Mouse (Mus musculus): ENCODE data around the gene 1700009N14Rik. TPM values are rescaled to one million over a fixed set of nuclear protein-coding genes. Genes with fewer than 3 reads are reported as not detected.

Gene 1700009N14Rik
- total RNA-seq (2014; fragmentation: Nextera tagmentation) (not detected in 2 replicates), total RNA-seq (2017) (not detected in 2 replicates)

DNA sequence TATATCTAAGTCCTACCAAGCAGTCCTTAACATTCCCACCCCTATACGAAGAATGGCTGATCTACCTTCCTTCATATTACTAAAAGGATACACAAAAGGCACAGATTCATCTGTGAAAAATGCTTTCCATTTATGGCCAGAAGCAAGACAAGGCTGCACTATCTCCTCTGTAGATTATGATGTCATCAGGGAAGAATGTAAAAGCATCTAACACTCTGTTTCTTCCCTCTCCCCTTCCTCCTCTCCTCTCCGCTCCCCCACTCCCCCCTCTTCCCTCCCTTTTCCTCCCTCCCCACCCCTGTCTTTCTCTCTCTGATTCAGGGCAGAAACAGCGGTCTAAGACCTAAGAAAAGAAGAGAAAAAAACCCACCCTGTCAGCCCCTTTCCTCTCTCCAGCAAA is at the start of gene 1700009N14Rik:
Gene 1700009N14Rik (plus strand): TSS at position 227 of the 400 bp plus-strand sequence.
- no peak for ATAC-seq (replicated peaks; ENCODE audit: low FRiP score, low TSS enrichment, poor library complexity, severe bottlenecking)

- no peak for ATAC-seq (replicated peaks; ENCODE audit: low FRiP score, low TSS enrichment, poor library complexity, severe bottlenecking)
Observed at GRCm38 (mm10) chr4:39437870-39438367, 12.2 kb upstream of the 1700009N14Rik start.

DNA sequence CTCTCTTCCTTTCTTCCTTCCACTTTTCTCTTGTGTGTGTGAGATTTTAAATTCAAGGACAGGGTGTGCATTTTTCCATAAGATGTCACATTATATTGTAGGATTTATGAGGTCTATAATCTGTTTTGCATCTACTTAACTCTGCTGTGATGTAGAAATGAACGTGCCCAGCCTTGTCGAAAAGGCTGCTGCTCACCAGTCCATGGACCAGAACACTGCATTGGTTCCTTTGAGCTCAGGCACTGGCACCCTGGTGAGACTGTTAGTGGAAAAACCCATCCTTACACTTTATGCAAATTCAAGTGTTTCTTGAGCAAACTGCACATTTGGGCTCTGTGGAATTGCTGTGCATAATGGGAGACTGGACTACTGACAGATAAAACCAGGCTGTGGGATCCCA is 24.2 kb downstream of the 1700009N14Rik start:
- no peak for ATAC-seq (replicated peaks; ENCODE audit: low FRiP score, low TSS enrichment, poor library complexity, severe bottlenecking)

GRCm38 (mm10) chr4:39486393-39486792 is 36.3 kb downstream of the 1700009N14Rik start:
- no peak for ATAC-seq (replicated peaks; ENCODE audit: low FRiP score, low TSS enrichment, poor library complexity, severe bottlenecking)

- no peak for ATAC-seq (replicated peaks; ENCODE audit: low FRiP score, low TSS enrichment, poor library complexity, severe bottlenecking)
Observed at GRCm38 (mm10) chr4:39493596-39493995, 43.5 kb downstream of the 1700009N14Rik start.

- no peak for ATAC-seq (replicated peaks; ENCODE audit: low FRiP score, low TSS enrichment, poor library complexity, severe bottlenecking)
Observed at GRCm38 (mm10) chr4:39495875-39496274, 45.8 kb downstream of the 1700009N14Rik start.

All from megakaryocyte-erythroid progenitor cell, adult 5-6 weeks (primary cell).